Mouse (Mus musculus) CH12.LX (cell line): ENCODE measurements at regions not wholly inside any gene's neighbourhood (a gene's known extent, or its start where the extent isn't known, plus 50 kb on each side); places are given as distances from the start of the nearest gene placed in this dataset.

ENCODE experiments used
- DNase-seq: peaks from one replicate; pipeline ENCODE4 v3.0.0-alpha.2; 2013; ENCODE audit errors: extremely low read depth
- H3K27ac ChIP-seq: 2 replicates; pipeline ENCODE4 v1.5.1; 2012; ENCODE audit warnings: low read depth, mild to moderate bottlenecking, control low read depth, moderate library complexity; ENCODE audit not compliant: insufficient read depth
- H3K27me3 ChIP-seq: replicated peaks from 2 replicates; pipeline ENCODE3; 2012; ENCODE audit warnings: inconsistent platforms
- H3K36me3 ChIP-seq, 2 experiments: replicated peaks in 1 of 2; 2 replicates each; pipeline versions ENCODE3 to v1.6.1; 2012; ENCODE audit warnings: inconsistent platforms in 1 of 2, low read length in 1 of 2, mild to moderate bottlenecking in 1 of 2, mixed read lengths in 1 of 2, moderate library complexity in 1 of 2; ENCODE audit not compliant: control insufficient read depth in 1 of 2, insufficient read depth in 1 of 2
- H3K4me1 ChIP-seq, 2 experiments: 2 replicates each; pipeline ENCODE4 v1.6.1; 2012; ENCODE audit warnings: inconsistent platforms in 1 of 2, moderate library complexity in 1 of 2; ENCODE audit not compliant: insufficient read depth in 2 of 2, control insufficient read depth in 1 of 2
- H3K4me2 ChIP-seq: 2 replicates; pipeline ENCODE4 v1.6.1; 2012; ENCODE audit warnings: low read depth, mild to moderate bottlenecking, control low read depth; ENCODE audit not compliant: poor library complexity, insufficient read depth, severe bottlenecking
- H3K4me3 ChIP-seq, 3 experiments: fragments of 150-350 bp in 1 of 3; sonication (generic) in 1 of 3; replicated peaks in 1 of 3; 2 replicates each; pipeline versions ENCODE3 to v1.5.1; 2011 to 2012; ENCODE audit warnings: low read depth in 2 of 3, low read length in 2 of 3, mild to moderate bottlenecking in 2 of 3, moderate library complexity in 2 of 3, control low read depth in 1 of 3, improper control_type of control experiment in 1 of 3, inconsistent platforms in 1 of 3, mixed read lengths in 1 of 3; ENCODE audit not compliant: poor library complexity in 1 of 3
- H3K79me2 ChIP-seq: replicated peaks from 2 replicates; pipeline ENCODE4 v1.6.1; 2012; ENCODE audit warnings: mild to moderate bottlenecking, moderate library complexity; ENCODE audit not compliant: control insufficient read depth, poor library complexity, insufficient read depth, severe bottlenecking; ENCODE audit errors: extremely low read depth
- H3K9ac ChIP-seq: 2 replicates; pipeline ENCODE4 v1.6.1; 2012; ENCODE audit warnings: low read depth, mild to moderate bottlenecking, control low read depth, moderate library complexity; ENCODE audit not compliant: insufficient read depth
- H3K9me3 ChIP-seq: replicated peaks from 2 replicates; pipeline ENCODE3; 2012; ENCODE audit warnings: low read length, inconsistent platforms, mixed read lengths
- CHD1 ChIP-seq: IDR thresholded peaks from 2 replicates; pipeline ENCODE4 v1.6.1; 2012; ENCODE audit warnings: low read depth, low read length, improper control_type of control experiment, inconsistent platforms
- CHD2 ChIP-seq: IDR thresholded peaks from 2 replicates; pipeline ENCODE4 v1.6.1; 2011; ENCODE audit warnings: low read length, improper control_type of control experiment
- CTCF ChIP-seq, 2 experiments: IDR thresholded peaks in 1 of 2; conservative IDR thresholded peaks in 1 of 2; 2 replicates each; pipeline ENCODE4 v1.5.1; 2011 to 2012; ENCODE audit warnings: low read depth in 2 of 2, low read length in 2 of 2, improper control_type of control experiment in 1 of 2, inconsistent platforms in 1 of 2, mild to moderate bottlenecking in 1 of 2, moderate library complexity in 1 of 2
- HCFC1 ChIP-seq: IDR thresholded peaks from 2 replicates; pipeline ENCODE4 v1.6.1; 2012; ENCODE audit warnings: low read depth, mild to moderate bottlenecking, inconsistent platforms, low read length, improper control_type of control experiment
- IRF4 ChIP-seq: IDR thresholded peaks from 2 replicates; pipeline ENCODE4 v1.6.1; 2014; ENCODE audit warnings: low read depth, mild to moderate bottlenecking, inconsistent platforms, low read length, improper control_type of control experiment
- JUN ChIP-seq: IDR thresholded peaks from 2 replicates; pipeline ENCODE4 v1.6.1; 2011; ENCODE audit warnings: low read depth, mild to moderate bottlenecking, low read length, improper control_type of control experiment, moderate library complexity; ENCODE audit not compliant: insufficient read depth
- KAT2A ChIP-seq: IDR thresholded peaks from 2 replicates; pipeline ENCODE4 v1.6.1; 2012; ENCODE audit warnings: low read length, improper control_type of control experiment, inconsistent platforms; ENCODE audit not compliant: insufficient replicate concordance
- MAZ ChIP-seq: IDR thresholded peaks from 2 replicates; pipeline ENCODE4 v1.6.1; 2012; ENCODE audit warnings: low read depth, mild to moderate bottlenecking, inconsistent platforms, low read length, improper control_type of control experiment, moderate library complexity
- MEF2A ChIP-seq: IDR thresholded peaks from 2 replicates; pipeline ENCODE4 v1.6.1; 2014; ENCODE audit warnings: low read depth, mild to moderate bottlenecking, inconsistent platforms, low read length, improper control_type of control experiment, borderline replicate concordance
- NRF1 ChIP-seq: IDR thresholded peaks from 2 replicates; pipeline ENCODE4 v1.6.1; 2014; ENCODE audit warnings: low read depth, mild to moderate bottlenecking, inconsistent platforms, low read length, improper control_type of control experiment, moderate library complexity
- PAX5 ChIP-seq: IDR thresholded peaks from 2 replicates; pipeline ENCODE4 v1.6.1; 2012; ENCODE audit warnings: low read length, inconsistent platforms, mixed read lengths
- POLR2AphosphoS2 ChIP-seq: IDR thresholded peaks from 2 replicates; pipeline ENCODE4 v1.6.1; 2011; ENCODE audit warnings: low read depth, low read length, improper control_type of control experiment
- SMC3 ChIP-seq: IDR thresholded peaks from 2 replicates; pipeline ENCODE4 v1.6.1; 2011; ENCODE audit warnings: low read depth, low read length, improper control_type of control experiment
- UBTF ChIP-seq: IDR thresholded peaks from 2 replicates; pipeline ENCODE4 v1.6.1; 2012; ENCODE audit warnings: low read depth, mild to moderate bottlenecking, inconsistent platforms, low read length, improper control_type of control experiment, moderate library complexity
- ZC3H11A ChIP-seq: IDR thresholded peaks from 2 replicates; pipeline ENCODE4 v1.6.1; 2012; ENCODE audit warnings: low read depth, mild to moderate bottlenecking, inconsistent platforms, low read length, improper control_type of control experiment
- ZKSCAN1 ChIP-seq: IDR thresholded peaks from 2 replicates; pipeline ENCODE4 v1.6.1; 2012; ENCODE audit warnings: low read depth, inconsistent platforms, low read length, improper control_type of control experiment, borderline replicate concordance
- dilution Hi-C: fragments of 300-500 bp; cut with MboI; formaldehyde crosslinking; loops from 2 replicates; pipeline ENCODE4 v1.14.3; 2020; ENCODE audit warnings: low sequenced_read_pairs; ENCODE audit not compliant: extremely low pct_unique_long_range_greater_than_20kb, extremely low pct_ligation_motif_present
- in situ Hi-C: fragments of 300-500 bp; cut with MboI; formaldehyde crosslinking; loops from 3 replicates; pipeline ENCODE4 v1.14.3; 2019; ENCODE audit warnings: low sequenced_read_pairs, low pct_ligation_motif_present, low pct_unique_long_range_greater_than_20kb, mixed read lengths

GRCm38 (mm10) chr12:107266696-107267095 lies 221.7 kb upstream of the 3110018I06Rik start:
- no peaks in the 10 kb centered on the region for H3K79me2 ChIP-seq
- DNase-seq: no peak
- dilution Hi-C loops: no loop called here
- no peak overlapping the region for H3K27ac ChIP-seq
- TF ChIP-seq HCFC1 (no peak), NRF1 (no peak), JUN (no peak), UBTF (no peak), PAX5 (no peak), CHD2 (no peak), MEF2A (no peak)
- TF ChIP-seq, all 38 proteins: peak for 0
- Histone ChIP-seq H3K27me3 (no peaks in the 10 kb centered on the region), H3K36me3 (no peaks in the 10 kb centered on the region), H3K4me3 (no peak overlapping the region), H3K9ac (no peak overlapping the region), H3K9me3 (peaks cover 83% of the 10 kb centered on the region), H3K4me2 (no peak overlapping the region), H3K4me1 (no peaks in the 10 kb centered on the region)
- in situ Hi-C loops: no loop called here

DNA sequence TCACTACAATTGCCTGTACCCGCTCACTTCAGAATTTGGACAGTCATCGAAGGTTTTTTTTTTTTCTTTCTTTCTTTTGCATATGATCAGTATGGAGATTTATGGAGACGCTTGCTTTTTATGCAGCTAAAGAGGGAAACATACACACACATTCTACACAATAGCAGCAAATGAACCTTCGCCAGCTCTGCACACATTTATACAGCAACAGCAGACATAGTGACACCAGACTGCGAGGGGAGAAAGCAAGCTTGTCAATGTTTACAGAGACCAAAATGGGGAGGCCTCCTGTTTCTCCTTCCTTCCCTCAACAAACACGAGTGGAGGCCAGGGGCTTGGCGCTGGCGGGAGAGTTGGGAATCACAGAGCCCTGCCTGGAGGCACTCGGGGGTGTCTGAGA lies 202.8 kb upstream of the 3110018I06Rik start:
- no peaks in the 10 kb centered on the region for H3K4me1 ChIP-seq
- in situ Hi-C loops: no loop called here
- DNase-seq: no peak
- no peaks in the 10 kb centered on the region for H3K27me3 ChIP-seq
- H3K4me3 ChIP-seq: no peak overlapping the region
- dilution Hi-C loops: no loop called here
- no peak overlapping the region for H3K9ac ChIP-seq
- H3K9me3 ChIP-seq: peaks cover 80% of the 10 kb centered on the region
- H3K27ac ChIP-seq: no peak overlapping the region
- TF ChIP-seq SMC3 (no peak), IRF4 (no peak), POLR2AphosphoS2 (no peak), CTCF (conservative IDR thresholded peaks at IDR 0.05 in 1 of 2, IDR thresholded peaks at IDR 0.05 in 1 of 2; ENCODE audit: low read depth in 2 of 2, low read length in 2 of 2) (no peak), JUN (no peak)
- H3K4me2 ChIP-seq: no peak overlapping the region
- no peaks in the 10 kb centered on the region for H3K79me2 ChIP-seq
- no peaks in the 10 kb centered on the region for H3K36me3 ChIP-seq

DNA sequence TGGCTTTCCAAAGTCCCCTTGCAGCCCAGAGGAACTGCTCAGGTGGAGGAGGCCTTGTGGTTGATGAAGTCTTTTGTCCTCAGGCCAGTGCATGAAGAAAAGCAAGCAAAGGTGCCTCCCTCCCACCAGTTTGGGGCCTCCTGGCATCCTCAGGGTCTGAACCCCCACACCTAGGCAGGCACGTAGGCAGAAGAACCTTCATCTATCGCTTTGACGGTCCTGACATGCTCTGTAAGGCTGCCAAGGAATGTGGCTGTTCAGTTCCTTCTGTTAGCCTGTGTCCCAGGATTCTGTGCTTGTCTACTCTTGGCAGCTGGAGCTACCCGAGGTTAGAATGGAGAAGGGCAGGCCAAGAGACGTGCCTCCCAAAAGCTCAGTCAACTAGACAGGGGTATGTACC lies 197.1 kb upstream of the 3110018I06Rik start:
- H3K4me1 ChIP-seq: no peaks in the 10 kb centered on the region
- no peaks in the 10 kb centered on the region for H3K79me2 ChIP-seq
- in situ Hi-C loops: no loop called here
- dilution Hi-C loops: no loop called here
- H3K27me3 ChIP-seq: no peaks in the 10 kb centered on the region
- no peak overlapping the region for H3K27ac ChIP-seq
- no peak for DNase-seq
- H3K36me3 ChIP-seq: no peaks in the 10 kb centered on the region
- no peak overlapping the region for H3K4me2 ChIP-seq
- peaks cover 75% of the 10 kb centered on the region for H3K9me3 ChIP-seq
- H3K4me3 ChIP-seq: no peak overlapping the region
- no peak overlapping the region for H3K9ac ChIP-seq
- TF ChIP-seq MAZ: no peak
- TF ChIP-seq ZC3H11A: no peak
- TF ChIP-seq KAT2A: no peak
- no peak for TF ChIP-seq JUN
- TF ChIP-seq CHD1: no peak
- no peak for TF ChIP-seq ZKSCAN1
- TF ChIP-seq, all 38 proteins: peak for 0
